Mouse (Mus musculus) spleen, postnatal 10 days (tissue): ENCODE data around the gene Prkra.

Source experiments
- DNase-seq, 2 experiments: peaks; one replicate each; pipeline ENCODE4 v3.0.0; 2021 to 2022; ENCODE audit warnings: low spot score in 2 of 2

Prkra gene

DNA sequence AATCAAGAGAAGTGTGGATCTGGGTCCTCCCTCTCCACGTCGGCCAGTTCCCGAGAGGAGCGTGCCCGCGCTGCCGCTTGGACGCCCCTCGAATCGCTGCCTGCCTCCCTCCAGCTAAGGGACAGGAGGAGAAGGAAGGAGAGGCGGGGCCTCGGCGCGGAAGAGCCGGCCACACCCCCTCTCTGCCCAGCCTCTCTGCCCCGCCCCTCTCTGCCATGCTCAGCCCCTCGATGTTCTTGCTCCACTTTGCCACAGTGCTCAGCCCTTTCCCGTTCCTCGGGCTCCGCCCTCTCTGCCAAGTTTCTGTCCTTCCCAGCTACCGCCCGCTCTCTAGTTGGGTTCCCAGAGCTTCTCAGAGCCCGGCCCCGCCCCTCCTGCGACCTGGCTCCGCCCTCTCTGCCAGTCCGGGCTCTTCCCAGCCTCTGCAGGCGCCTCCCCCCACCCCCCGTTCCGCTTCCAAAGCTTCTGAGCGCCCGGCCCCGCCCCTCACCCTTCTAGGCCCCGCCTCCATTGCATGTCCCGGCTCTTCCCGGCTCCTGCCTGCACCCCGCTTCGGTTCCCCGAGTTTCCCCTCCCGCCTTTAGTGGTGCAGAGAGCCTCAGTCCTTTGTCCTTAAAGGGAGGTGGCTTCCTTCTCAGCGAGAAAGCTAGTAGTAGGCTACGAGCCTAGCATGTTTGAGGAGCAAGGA lies at the start of gene Prkra, which contains the start of gene Pjvk:
Prkra (minus strand) TSS at position 133 of the 688 bp plus-strand sequence.
Pjvk (plus strand) TSS at position 594 of the 688 bp plus-strand sequence.
- DNase-seq, result peak; percentile 83 to 92

DNA sequence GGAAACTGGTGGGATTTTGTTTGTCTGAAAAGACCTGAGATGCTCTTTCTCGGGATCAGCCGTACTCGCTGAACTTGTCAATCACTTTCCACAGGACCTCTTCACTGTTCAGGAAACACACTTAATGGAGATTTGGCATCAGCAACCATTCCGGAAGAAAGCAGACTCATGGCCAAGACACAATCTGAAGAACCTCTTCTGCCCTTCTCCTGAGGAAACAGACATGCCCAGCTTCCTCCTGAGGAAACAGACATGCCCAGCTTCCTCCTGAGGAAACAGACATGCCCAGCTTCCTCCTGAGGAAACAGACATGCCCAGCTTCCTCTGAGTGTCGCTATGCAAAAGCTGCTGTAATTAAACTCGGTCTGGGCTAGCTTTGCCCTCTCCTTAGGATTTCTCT lies 47.5 kb upstream of the Prkra start:
- no peak for DNase-seq

DNA sequence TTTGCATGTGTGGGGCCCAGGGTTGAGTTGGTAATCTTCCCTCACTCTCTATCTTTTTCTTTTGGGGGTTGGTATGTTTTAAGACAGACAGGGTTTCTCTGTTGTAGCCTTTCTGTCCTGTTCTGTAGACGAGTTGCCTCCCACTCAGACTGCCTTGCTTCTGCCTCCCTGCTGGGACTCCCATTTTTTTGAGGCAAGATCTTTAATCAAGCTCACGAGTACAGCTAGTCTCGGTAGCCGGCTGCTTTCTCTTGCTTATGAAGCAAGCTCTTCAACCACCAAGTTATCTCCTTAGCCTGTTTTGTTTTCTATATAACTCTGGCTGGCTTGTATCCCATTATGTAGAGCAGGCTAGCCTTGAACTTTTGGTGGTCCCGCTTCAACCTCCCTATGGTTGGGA lies 46.0 kb upstream of the Prkra start:
- DNase-seq, result no peak

DNA sequence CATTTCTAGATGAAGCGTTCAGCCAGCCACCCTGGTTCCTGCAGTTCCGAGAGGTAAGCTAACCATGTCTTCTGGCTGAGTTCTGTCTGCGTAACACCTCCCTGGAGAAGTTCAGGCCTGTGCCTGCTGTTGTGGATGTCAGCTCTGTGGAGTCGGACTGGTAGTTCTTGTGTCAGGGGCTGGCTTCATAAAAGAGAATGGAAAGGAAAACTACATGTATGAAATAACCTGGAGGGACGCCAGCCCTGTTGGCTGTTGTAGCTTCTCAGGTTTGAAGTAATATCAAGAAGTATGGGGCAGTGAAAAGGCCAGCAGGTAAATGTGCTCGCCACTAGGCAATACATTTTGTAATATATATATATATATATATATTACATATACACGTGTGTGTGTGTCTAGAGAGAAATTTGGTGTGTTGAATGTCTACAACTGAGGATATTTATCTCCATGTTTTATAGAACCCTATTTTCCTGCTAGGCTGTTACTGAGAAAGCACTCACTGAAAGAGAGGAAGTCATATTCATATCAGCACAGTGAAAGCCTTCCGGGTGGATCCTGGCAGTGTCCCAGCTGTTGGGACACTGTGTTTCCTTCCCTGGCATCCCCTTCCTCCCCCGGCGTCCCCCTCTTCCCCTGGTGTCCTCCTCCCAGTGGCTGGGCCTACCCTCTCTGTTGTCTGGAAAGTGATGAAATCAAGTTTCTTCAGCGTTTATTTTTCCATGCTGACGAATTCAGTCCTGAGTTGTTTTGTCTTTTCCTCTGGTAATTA lies 42.8 kb upstream of the Prkra start:
- no peak for DNase-seq

DNA sequence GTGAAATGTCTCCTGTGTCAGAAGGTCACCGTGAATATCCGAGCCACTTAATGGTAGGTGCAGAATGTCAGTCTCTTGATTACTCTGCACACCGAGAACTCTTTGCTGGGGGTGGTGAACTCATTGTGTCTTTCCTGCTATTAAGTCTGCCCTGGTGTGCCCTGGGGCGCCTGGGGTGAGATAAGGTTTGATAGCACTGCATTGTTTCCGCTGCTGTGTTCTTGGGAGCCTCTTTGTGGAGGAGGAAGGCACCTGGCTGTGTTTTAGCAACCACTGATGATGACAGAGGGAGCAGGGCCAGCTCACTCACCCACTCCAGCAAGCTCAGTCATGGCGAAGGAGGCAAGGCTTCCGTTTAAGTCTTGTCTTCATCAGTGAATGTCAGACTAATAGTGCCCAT lies 40.3 kb upstream of the Prkra start:
- no peak for DNase-seq

DNA sequence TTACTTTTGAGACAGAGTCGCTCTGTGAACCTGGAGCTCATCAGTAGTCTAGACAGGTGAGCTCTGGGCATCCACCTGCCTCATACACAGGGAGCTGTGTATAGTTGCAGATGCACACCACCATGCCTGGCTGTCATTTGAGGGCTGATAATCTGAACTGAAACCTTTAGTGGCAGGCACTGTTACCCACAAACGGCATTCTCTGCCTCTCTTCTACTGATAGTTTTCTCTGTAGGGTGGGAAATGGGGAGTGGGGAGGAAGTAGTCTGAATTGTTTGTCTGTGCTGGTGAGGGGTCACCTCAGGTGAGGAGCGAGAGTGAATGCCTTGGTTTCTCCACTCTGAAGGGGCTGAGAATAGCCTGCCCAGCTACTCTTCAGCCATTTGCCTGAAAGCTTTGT lies 39.8 kb upstream of the Prkra start:
- DNase-seq, result no peak

DNA sequence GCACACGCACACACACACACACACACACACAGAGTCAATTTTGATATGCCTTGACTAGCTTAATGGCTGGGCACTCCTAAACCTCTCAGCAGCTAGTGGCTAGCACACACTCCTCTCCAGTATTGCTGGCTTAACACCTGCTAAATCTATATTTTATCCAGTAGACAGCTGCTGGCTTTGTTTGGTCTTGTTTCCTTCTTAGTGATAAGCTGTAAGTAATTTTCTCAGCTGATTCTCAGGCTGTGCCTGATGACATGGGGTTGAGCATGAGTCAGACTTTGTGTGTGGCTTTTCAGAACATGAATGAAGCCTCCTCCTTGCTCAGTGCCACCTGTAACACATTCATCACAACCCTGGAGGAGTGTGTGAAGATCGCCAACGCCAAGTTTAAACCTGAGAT lies 39.2 kb upstream of the Prkra start:
- no peak for DNase-seq

DNA sequence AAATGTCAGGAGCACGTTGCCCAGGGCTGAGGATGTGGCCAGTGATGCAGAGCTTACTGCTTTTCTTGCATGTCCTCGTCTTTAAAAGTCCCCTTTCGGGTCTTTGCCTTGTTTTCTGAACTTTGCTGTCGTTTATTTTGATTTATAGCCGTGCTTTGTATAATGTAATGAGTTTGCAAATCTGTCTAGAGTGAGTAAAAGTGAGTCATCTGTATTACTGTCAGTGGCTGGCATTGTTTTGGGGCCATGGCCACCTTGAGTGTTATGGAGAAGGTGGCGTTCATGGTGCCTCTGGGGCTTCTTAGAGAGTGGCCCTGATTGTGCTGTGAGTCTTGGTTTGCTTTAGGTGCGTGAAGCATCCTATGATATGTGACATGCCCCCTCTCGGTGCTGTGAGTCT lies 34.5 kb upstream of the Prkra start:
- no peak for DNase-seq

DNA sequence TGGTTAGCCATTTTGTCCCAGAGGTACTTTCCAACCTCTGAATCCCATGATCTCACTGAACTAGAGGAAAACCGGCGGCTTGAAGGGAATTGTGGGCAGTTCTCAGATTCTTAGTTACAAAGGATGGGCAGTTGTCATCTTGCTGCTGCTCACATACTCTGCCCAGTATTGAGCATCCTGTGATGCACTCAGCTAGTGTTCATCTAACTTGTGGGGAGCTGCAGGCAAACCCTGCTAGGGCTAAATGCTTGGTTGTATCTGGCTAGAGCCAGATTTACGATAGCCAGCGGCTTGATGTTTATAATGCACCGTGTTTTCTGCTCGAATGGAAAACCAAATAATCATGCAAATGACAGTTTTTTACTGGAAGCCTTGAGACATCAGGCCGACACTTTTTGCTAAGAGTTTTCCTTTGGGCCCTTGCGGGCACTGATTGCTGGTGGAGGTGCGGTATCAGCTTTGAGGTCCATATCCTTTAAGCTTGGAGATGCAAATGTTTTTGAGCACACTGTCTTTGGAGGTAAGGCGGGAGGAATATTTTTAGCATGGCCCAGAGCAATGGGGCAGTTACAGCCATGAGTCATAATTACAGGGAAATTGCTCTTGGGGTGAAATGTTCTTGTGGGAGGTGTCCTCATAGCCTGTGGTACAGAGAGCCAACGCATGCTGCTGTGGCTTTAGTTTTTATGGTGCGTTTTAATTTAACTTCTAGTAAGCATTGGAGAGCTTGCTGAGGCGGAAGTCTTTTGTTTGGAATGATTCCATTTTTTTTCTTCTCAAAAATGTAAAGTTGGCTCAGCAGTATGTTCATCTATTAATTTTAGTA lies 28.8 kb upstream of the Prkra start:
- DNase-seq, result no peak

DNA sequence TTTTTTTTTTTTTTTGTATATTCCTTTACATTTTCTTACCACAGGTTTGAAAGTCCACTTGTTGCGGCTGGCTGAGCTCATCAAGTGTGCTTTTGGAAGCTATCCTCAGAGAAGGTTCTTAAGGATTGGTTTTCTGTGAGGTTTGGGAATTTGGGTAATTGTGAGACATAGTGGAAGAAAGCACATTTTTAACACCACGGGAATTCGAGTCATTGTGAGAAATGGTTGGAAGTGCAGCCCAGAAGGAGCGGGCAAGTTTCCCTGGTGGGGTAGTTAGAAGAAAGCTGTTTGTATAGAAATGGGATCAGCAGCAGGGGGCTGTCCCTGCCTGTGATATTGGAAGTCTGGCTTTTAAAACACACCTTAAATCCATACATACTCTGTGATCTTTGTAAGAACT lies 28.1 kb upstream of the Prkra start:
- DNase-seq, result no peak

DNA sequence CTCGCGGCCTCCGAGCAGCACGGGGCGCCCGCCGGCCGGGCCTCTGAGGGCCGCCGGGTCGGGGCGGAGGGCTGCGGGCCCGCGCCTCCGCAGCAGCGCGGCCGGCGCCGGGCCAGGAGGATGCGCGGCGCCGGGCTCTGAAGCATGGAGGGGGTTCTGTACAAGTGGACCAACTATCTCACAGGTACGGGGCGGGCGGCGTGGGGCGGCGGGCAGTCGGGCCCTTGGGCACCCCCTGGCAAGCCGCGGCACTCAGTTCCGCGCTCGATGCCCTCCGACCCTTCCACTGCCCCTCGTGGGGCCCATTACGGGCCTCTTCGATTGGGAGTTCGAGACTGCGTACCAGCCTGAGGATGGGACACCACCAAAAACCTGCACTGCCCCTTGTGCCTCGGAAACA lies 27.6 kb upstream of the Prkra start:
- DNase-seq, result no peak

DNA sequence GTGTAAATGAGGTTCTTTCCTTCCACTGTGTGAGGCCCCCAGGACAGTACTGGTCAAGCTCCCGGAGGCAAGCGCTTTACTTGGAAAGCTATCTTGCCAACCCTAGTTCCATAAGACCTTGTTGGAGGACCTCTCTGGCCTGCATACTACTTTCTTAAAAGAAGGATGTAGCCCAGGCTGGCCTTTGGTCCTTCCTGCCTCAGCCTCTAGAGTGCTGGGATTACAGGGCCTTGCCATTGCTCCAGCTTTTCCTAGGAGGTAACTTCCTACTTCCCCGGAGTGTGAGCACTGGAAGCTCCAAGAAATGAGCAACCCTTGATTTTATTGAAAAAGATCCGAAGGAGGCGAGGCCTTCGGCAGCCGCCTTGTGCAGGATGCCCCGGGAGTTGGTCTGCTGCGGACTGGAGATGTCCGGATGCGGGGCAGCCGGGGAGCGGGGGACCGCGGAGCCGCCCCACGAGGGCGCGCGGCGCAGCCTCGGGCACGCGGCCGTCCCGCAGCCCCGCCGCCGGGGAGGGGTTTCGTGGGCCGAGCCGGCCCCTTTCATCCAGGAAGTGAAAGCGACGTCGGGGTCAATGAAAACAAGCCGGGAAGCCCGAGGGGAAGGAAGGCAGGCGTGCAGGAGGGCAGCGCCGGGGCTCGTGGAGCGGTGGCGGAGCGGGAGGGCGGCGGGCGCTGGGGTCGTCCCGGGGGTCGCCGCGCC lies 27.1 kb upstream of the Prkra start, which contains the start of gene Plekha3:
Plekha3 (plus strand) TSS at position 557 of the 703 bp plus-strand sequence.
- peak; percentile 61 to 78 for DNase-seq

DNA sequence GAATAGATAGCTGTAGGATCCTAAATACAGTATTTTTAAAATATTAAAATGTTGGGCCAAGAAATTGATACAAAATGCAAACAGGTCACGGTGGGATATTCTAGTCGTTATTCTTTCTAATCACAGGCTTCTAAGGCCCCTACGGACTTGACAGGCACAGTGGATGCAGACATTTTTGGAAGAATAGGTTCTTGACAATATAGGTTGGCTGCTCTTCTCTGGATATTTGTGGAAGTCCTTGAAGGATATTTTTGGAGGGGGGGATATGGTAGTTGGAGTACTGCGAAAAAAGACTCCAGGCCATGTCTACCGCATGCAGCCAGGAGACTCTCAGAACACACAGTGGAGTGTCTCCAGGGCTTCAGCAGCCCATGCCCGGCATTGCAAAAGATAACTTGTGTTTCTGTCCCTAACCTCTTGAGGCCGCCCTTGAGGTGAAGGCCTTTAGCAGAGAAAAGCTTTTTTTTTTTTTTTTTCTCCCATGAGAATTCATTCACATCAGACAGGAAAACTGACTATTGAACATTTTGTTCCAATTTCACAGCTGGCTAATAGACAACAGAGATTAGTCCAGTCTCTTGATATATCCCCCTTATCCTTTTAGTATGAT lies 25.8 kb upstream of the Prkra start:
- peak; percentile 32 to 77 for DNase-seq

DNA sequence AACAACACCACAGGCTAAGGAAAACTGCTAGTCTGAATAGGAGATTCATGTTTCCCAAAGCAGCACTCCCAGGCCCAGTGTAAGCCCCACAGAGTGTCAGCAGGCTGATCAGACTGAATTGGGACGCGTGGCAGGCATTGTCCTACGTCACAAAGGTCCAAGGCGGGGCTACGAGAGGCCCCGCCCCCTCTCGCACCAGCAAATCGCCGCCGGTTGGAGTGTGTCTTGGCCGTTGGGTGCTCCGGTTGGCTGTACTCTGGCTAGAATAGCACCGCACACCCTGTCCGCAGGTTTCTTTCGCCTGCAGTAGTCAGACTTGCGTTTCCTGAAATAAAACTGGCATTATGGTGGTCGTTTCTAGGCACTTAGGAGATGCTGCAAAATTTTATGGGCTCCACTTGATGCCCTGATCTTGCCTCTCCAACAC lies 25.2 kb upstream of the Prkra start, which contains the start of gene Fkbp7:
Fkbp7 (minus strand) TSS at position 151 of the 427 bp plus-strand sequence.
- DNase-seq, result peak; percentile 79 to 90

DNA sequence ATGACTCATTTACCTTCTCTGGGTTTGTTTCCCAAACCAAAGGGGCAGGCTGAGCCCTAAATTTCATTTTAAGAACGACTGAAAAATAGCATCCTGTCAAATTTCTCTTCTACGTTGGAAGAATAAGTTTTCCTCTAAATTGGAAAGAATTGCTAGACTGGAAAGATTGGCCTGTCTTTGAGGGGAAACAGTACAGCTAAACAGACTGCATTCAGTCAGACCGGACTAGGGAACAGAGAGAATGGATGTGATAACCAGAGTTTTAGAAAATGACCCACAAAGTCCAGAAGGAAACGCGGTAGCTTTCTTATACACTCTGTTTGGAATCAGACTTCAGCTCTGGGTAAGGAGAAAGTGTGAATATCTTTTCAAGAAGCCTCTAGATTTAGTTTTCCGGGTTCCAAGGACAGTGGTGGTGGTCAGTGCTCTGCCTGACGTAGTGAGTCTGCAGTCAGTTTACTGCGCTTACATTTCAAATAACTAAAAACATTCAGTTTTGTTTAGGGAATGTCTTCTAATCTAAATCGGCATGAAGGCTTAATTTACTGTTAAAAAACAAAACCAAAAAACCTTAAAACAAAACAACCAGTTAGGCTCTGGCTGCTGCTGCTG lies 24.4 kb upstream of the Prkra start:
- no peak for DNase-seq

DNA sequence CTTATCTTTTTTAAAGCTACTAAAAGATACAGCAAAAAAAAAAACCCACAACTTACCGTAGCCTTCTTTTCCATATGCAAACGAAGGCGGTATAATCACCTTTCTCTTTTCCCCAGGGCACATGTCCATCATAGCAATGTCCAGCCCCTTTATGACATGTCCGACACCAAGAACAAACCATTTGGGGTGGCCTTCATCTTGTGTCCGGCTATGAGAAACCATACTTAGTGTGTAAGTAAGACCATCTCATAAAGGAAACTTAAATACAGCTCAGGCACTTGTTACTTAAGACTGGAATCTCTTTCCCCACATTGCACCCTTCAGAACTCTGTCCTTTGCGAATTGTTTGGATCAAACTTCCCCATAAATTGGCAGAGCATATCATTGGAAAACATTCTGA lies 23.8 kb upstream of the Prkra start:
- DNase-seq, result no peak

DNA sequence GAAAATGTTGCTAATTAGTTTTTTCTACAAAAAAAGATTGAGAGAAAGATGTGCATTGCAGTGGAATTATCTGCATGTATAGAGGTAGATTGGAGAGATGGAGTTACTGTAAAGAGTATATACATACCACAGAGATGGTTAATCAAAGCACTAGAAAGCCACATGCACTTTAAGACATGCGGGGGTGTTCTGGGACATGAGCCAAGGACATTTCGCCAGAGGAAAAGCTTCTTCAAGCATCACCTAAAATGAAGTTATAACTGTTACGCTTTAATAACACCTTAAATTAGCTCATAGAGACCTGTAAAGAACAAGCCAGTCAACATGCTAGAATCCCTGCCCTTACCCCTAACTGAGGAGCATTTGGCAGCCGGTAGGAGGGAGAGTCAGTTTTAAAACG lies 19.4 kb upstream of the Prkra start:
- no peak for DNase-seq

DNA sequence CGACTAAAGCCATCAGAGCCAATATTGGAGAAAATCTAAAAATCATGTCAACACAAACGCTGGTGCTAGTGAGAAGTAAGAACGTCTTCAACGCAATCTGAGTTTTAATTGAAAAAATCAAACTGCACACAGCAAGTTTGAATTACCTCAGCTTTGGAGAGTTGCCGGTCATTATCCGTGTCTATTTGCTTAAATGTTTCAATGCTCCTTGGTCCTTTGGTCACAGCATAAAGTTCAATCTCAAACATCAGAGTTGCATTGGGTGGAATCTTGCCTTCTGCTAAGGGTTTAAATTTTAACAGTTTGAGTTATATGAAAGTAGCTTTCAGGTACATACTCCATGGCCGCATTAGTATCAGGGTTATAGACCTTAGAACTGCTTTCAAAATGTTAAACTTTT lies 17.7 kb upstream of the Prkra start:
- DNase-seq, result no peak

DNA sequence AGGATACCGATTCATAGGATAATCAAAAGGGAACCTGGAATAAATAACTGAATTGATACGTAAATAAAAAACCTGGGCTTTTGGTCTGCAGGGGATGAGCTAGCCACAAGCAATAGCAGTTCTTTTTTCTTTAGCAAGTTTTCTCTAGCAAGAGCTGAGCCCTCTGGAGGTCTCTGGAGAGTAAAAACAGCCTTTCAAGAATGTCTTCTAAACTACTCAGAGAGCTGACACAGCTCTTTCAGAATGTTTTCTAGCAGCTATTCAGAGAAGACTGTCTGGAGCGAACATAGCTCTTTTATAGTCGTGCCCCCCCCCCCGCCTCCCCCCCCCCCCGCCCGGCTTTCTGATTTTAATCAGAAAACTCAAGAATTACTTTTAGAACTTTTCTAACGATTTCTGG lies 11.6 kb upstream of the Prkra start:
- DNase-seq, result no peak

DNA sequence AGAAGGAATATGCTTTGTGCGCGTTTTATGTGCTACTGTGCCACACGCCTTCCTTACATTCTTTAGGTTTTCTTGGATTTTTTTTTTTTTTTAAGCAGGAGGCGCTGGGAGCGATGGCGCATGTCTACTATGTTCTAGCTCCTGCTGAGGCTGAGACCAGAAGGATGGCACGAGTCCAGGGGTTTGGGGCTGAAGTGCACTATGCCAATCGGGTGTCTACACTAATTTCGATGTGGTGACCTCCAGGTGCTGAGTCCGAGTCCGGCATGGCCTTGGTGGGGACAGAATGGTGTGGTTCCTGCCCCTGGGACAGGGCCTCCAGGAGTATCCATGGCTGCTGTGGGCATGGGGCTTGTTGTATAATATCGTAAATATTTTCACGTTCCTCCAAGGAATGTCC lies 10.7 kb upstream of the Prkra start:
- no peak for DNase-seq

DNA sequence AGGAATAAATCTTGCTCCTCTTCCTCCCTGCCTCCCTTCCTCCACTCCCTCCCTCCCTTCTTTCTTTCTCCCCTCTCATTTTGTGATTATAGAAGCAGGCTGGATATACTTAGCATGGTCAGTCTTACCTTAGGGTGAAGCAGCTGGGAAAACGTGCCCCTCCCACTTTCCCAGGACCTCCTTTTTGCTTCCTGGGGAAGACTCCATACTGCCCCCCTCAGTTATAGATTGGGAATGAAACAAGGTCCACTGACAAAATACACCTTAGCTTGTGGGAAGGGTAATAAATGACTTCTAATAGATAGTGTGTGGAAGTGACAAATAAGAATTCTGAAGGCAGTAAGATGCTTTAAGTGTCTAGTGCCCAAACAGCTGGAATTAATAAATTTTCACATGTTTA lies 8.2 kb upstream of the Prkra start:
- DNase-seq, result no peak
